Mouse (Mus musculus): ENCODE measurements around the gene 4930467E23Rik. TPM values are rescaled to one million over a fixed set of nuclear protein-coding genes. Genes with fewer than 3 reads are reported as not detected.
A peak's percentile ranks its signal among the peaks of the same experiment; 100 is the strongest.
"Not testable (repeated sequence)": the region's sequence is repeated elsewhere in the genome, so short reads cannot be mapped to it uniquely, and the experiment has no call there.

4930467E23Rik gene
- polyA plus RNA-seq, 1 experiment from 2014 or later: not detected

DNA sequence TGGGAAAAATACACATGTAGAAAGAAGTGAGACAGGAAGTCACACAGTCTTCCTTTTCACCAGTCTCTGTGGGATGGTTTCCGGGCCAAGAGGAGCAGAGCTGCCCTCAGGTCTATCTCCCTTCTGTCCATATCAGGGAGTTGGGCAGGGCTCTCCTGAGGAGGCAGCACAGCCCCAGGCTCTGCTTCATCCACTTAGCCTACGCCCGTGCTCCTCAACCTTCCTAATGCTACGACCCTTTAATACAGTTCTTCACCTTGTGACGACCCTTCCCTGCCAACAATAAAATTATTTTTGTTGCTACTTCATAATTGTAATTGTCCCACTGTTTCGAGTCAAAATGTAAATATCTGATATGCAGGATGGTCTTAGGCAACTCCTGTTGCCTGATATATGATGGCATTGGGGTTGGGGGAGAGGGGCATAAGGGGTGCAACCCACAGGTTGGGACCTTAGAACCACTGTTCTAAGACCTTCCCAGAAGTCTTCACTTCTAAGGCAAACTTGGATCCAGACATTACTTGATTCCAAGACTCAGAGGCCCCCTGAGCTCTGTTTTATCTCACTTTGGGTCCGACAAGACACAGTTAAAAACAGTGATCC lies 16.0 kb upstream of the 4930467E23Rik start:
- H3K4me3 ChIP-seq (replicated peaks); H3K36me3 ChIP-seq; H3K9ac ChIP-seq; H3K4me2 ChIP-seq; H3K27ac ChIP-seq; H3K27me3 ChIP-seq (replicated peaks); H3K4me1 ChIP-seq; H3K9me3 ChIP-seq: not testable (repeated sequence)
- ATAC-seq (ENCODE audit: insufficient read depth, low FRiP score, low read depth): peak; percentile 63; the same call in 1 of the 2 replicates
- WGBS: 82% methylated on average over 7 of the region's 7 CpGs

DNA sequence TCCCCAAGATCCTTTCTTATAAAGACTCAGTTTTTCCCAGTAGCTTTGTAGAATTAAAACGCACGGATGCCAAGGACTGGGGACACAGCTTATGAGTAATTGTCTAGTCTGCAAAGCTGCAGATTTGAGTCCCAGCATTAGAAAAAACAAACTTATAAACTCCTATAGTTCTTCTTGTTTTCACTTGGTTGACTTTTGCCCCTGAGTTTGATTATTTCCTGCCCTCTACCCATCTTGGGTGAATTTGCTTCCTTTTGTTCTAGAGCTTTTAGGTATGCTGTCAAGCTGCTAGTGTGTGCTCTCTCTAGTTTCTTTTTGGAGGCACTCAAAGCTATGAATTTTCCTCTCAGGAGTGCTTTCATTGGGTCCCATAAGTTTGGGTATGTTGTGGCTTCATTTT lies 14.9 kb upstream of the 4930467E23Rik start:
- H3K4me1 ChIP-seq; H3K36me3 ChIP-seq; H3K9me3 ChIP-seq; H3K27me3 ChIP-seq (replicated peaks); H3K27ac ChIP-seq; H3K4me3 ChIP-seq (replicated peaks); H3K9ac ChIP-seq; H3K4me2 ChIP-seq; ATAC-seq (ENCODE audit: insufficient read depth, low FRiP score, low read depth): not testable (repeated sequence)
- 93% methylated on average over 2 of the region's 2 CpGs for WGBS

DNA sequence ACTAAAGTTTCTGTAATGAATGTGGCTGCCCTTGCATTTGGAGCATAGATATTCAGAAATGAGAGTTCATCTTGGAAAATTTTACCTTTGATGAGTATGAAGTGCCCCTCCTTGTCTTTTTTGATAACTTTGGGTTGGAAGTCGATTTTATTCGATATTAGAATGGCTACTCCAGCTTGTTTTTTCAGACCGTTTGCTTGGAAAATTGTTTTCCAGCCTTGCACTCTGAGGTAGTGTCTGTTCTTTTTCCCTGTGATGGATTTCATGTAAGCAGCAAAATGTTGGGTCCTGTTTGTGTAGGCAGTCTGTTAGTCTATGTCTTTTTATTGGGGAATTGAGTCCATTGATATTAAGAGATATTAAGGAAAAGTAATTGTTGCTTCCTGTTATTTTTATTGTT lies 14.1 kb upstream of the 4930467E23Rik start:
- H3K4me3 ChIP-seq (replicated peaks); H3K4me1 ChIP-seq; H3K27ac ChIP-seq; ATAC-seq (ENCODE audit: insufficient read depth, low FRiP score, low read depth); H3K4me2 ChIP-seq; H3K9me3 ChIP-seq; H3K36me3 ChIP-seq; H3K27me3 ChIP-seq (replicated peaks); H3K9ac ChIP-seq: not testable (repeated sequence)
- WGBS: 84% methylated on average over 3 of the region's 3 CpGs

DNA sequence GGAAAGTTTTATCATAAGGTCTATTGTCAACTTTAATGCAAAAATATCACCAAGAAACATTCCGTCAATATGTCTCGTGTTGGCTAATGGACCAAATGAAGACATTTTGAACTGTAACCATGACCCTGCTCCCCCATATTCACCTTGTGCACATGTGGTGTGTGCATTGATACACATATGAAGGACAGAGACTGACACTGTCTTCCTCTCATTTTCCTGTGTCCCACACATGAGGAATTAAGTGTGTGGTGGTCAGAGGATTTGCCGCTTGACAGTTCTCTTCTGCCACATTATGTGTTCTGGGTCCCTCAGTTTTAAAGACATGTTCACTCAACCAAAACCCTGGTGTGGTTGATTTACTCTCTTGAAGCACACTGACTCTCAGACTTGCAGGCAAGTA lies 11.5 kb upstream of the 4930467E23Rik start:
- H3K27me3 ChIP-seq (replicated peaks); H3K27ac ChIP-seq; H3K4me1 ChIP-seq; H3K4me2 ChIP-seq; H3K9ac ChIP-seq; ATAC-seq (ENCODE audit: insufficient read depth, low FRiP score, low read depth); H3K36me3 ChIP-seq; H3K9me3 ChIP-seq; H3K4me3 ChIP-seq (replicated peaks): not testable (repeated sequence)
- WGBS: 89% methylated on average over 3 of the region's 3 CpGs

DNA sequence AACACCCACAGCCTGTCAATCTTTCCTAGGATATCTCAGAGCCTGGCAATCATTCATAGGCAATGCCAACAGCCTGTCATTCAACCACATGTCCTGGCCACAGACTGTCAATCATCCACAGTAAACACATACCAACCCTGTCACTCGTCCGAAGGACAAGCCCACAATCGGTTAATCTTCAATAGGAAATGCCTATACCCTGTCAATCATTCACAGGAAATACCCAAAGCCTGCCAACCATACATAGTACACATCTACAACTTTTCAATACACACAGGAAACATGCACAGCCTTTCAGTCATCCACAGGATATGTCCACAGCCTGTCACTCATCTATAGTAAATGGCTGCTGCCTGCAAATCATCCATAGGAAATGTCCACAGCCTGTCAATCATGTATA lies 9.9 kb upstream of the 4930467E23Rik start:
- WGBS: 71% methylated on average over 3 of the region's 3 CpGs
- H3K4me2 ChIP-seq; H3K27me3 ChIP-seq (replicated peaks); H3K4me3 ChIP-seq (replicated peaks); H3K27ac ChIP-seq; H3K4me1 ChIP-seq; H3K9ac ChIP-seq; H3K36me3 ChIP-seq; H3K9me3 ChIP-seq; ATAC-seq (ENCODE audit: insufficient read depth, low FRiP score, low read depth): not testable (repeated sequence)

DNA sequence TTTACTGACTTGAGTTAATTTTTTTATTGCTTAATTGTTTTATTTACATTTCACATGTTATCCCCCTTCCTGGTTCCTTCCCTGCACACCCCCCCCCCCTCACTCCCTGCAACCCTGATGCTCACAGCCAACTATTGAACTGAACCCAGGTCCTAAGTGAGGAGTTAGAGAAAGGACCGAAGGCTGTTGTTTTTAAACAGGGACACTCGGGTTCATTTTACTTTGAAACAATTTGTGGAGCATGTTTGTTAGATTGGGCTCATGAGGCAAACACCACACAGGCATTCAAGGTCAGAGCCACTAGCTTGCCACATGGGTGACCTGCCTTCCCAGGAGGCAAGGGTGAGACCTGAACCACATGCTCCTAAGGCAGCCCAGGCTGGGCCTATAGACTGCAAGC lies 4.5 kb upstream of the 4930467E23Rik start:
- H3K4me1 ChIP-seq; H3K4me3 ChIP-seq (replicated peaks); H3K4me2 ChIP-seq; H3K36me3 ChIP-seq; H3K9me3 ChIP-seq; H3K9ac ChIP-seq; ATAC-seq (ENCODE audit: insufficient read depth, low FRiP score, low read depth); H3K27me3 ChIP-seq (replicated peaks); H3K27ac ChIP-seq: not testable (repeated sequence)
- WGBS: 47% methylated on average over 2 of the region's 2 CpGs

DNA sequence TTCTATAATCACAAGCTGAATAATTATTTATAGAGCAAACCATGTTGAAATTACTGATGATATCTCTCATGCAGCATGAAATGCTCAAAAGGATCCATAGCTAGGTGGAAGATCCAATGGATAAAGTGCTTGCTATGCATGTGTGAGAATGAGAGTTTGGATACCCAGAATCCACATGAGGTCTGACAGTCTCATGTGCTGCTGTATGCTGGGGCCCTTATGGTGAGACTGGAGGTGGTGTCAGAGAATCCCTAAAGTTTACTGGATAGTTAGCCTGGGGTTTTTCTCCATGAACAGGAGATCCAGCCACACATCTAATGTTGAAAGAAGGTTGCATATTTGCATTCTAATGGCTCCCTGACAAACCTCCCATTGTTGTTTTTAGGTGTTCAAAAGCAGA lies 22.4 kb downstream of the 4930467E23Rik start:
- not testable (repeated sequence) for H3K36me3 ChIP-seq

DNA sequence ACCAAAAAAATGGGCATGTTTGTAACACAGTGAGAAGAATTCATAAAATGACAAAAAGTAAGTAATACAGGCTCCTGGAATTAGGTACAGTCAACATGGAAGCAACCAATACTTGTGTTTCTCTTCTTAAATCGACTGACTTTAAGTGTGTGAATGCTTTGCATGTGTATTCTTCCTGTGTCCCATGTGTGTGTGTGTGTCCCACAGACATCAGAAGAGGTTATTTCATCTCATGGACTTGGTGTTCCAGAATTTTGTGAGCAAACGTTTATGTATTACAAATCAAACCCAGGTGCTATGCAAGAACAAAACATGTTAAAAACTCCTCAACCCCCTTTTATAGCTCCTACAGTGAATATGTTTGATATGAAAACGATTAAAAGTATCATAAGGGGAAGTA lies 24.8 kb downstream of the 4930467E23Rik start:
- H3K9ac ChIP-seq; ATAC-seq (ENCODE audit: insufficient read depth, low FRiP score, low read depth); H3K9me3 ChIP-seq; H3K4me3 ChIP-seq (replicated peaks); H3K4me1 ChIP-seq; H3K4me2 ChIP-seq; H3K36me3 ChIP-seq; H3K27me3 ChIP-seq (replicated peaks); H3K27ac ChIP-seq: not testable (repeated sequence)
- WGBS: 62% methylated on average over 3 of the region's 3 CpGs

More for the DNA sequence above, 22.4 kb downstream of the 4930467E23Rik start:
- ATAC-seq (ENCODE audit: insufficient read depth, low FRiP score, low read depth); H3K4me3 ChIP-seq (replicated peaks); H3K9me3 ChIP-seq; H3K9ac ChIP-seq; H3K4me2 ChIP-seq; H3K4me1 ChIP-seq; H3K27ac ChIP-seq; H3K27me3 ChIP-seq (replicated peaks): not testable (repeated sequence)

DNA sequence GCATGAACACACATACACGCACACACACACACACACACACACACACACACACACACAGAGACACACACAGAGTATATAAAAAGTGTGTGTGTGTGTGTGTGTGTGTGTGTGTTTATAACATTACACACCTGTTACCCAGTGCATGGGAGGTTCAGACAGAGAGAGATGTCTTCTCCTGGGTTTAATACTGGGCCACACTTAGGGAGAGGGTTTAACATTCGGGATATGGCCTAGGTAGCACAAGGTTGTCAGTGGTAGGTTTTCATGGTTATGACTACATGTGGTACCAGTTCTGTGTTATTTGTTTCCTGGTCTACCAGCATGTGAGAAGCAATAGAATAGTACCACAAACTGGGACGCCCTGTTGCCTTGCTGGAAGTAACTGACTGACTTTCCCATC lies 25.6 kb downstream of the 4930467E23Rik start:
- H3K4me1 ChIP-seq; H3K9ac ChIP-seq; H3K4me3 ChIP-seq (replicated peaks); H3K4me2 ChIP-seq; H3K27me3 ChIP-seq (replicated peaks); H3K27ac ChIP-seq; ATAC-seq (ENCODE audit: insufficient read depth, low FRiP score, low read depth); H3K36me3 ChIP-seq; H3K9me3 ChIP-seq: not testable (repeated sequence)
- WGBS: 74% methylated on average over 3 of the region's 3 CpGs

DNA sequence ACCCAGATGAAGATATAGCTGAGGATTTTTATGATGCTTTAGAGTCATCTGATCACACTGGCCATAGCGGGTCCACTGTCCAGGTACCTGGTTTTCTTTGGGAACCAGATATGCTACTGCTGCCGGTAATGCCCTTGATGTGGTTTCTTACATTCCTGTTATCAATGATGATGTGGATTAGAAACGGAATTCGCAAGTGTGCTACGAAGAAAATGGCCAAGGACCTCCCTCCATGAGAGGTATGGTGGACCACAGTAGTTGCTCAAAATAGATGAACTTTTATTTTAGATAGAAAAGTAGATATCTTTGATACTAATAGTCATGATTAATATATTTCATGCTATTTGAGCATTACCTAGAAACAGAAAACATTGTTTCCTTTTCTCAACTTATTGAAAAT lies 32.3 kb downstream of the 4930467E23Rik start:
- not testable (repeated sequence) for H3K4me1 ChIP-seq; H3K4me2 ChIP-seq; H3K27ac ChIP-seq; H3K9me3 ChIP-seq; H3K27me3 ChIP-seq (replicated peaks); H3K9ac ChIP-seq; ATAC-seq (ENCODE audit: insufficient read depth, low FRiP score, low read depth); H3K36me3 ChIP-seq; H3K4me3 ChIP-seq (replicated peaks)
- 86% methylated on average over 5 of the region's 5 CpGs for WGBS

DNA sequence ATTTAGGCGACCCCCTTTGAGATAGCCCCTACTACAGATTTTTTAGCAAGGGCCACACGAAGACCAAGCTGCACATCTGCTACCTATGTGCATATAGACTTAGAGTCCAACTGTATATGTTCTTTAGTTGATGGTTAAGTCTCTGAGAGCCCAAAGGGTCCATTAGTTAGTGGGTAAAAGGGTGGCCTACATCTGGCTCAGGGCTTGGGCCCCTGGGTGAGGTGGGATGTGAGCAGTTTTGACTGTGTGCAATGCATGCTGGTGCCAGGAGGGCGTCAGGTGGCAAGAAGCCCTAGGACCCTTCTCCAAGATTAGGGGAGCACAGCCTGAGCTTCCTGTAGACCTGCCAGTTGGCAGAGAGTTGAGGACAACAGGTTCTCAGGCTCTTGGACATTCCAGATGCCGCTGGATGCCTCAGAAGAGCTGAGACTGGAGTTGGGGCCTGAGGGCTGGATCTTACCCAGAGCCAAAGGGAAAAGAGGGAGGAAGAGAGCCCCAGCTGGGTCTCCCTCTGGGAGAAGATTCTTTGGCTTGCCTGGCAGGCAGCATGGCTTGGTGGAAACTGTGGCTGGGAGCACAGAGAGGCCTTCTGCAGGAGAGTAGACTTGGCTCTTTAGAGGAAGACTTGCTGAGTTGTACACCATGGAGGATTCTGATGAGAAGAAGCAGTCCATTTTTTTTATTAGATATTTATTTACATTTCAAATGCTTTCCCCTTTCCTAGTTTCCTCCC lies 33.6 kb downstream of the 4930467E23Rik start:
- H3K27me3 ChIP-seq (replicated peaks); H3K9ac ChIP-seq; H3K4me2 ChIP-seq; ATAC-seq (ENCODE audit: insufficient read depth, low FRiP score, low read depth); H3K36me3 ChIP-seq; H3K4me1 ChIP-seq; H3K4me3 ChIP-seq (replicated peaks); H3K9me3 ChIP-seq; H3K27ac ChIP-seq: not testable (repeated sequence)
- whole genome bisulfite sequencing: 67% methylated on average over 4 of the region's 4 CpGs

DNA sequence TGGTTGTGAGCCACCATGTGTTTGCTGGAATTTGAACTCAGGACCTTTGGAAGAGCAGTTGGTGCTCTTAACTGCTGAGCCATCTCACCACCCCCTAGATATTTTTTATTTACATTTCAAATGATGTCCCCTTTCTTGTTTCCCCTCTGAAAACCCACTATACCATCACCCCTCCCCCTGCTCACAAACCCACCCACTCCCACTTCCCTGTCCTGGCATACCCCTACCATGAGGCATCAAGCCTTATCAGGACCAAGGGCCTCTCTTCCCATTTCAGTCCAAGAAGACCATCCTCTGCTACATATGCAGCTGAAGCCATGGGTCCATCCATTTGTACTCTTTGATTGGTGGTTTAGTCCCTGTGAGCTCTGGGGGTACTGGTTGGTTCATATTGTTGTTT lies 36.2 kb downstream of the 4930467E23Rik start:
- not testable (repeated sequence) for H3K4me1 ChIP-seq; H3K9me3 ChIP-seq; H3K4me2 ChIP-seq; ATAC-seq (ENCODE audit: insufficient read depth, low FRiP score, low read depth); H3K4me3 ChIP-seq (replicated peaks); H3K27ac ChIP-seq; H3K36me3 ChIP-seq; H3K9ac ChIP-seq; H3K27me3 ChIP-seq (replicated peaks)

DNA sequence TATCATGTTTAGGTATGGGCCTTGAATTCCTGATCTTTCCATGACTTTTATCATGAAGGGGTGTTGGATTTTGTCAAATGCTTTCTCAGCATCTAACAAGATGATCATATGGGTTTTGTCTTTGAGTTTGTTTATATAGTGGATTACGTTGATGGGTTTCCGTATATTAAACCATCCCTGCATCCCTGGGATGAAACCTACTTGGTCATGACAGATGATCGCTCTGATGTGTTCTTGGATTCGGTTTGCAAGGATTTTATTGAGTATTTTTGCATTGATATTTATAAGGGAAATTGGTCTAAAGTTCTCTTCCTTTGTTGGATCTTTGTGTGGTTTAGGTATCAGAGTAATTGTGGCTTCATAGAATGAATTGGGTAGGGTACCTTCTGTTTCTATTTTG lies 44.1 kb downstream of the 4930467E23Rik start:
- ATAC-seq (ENCODE audit: insufficient read depth, low FRiP score, low read depth): not testable (repeated sequence)

More for the DNA sequence above, 44.1 kb downstream of the 4930467E23Rik start:
- H3K4me3 ChIP-seq (replicated peaks); H3K4me1 ChIP-seq; H3K4me2 ChIP-seq; H3K27me3 ChIP-seq (replicated peaks); H3K9ac ChIP-seq; H3K27ac ChIP-seq; H3K36me3 ChIP-seq; H3K9me3 ChIP-seq: not testable (repeated sequence)
- WGBS: 77% methylated on average over 4 of the region's 4 CpGs

Data from stomach, embryonic 15.5 days (tissue).